Mouse (Mus musculus): ENCODE measurements at regions not wholly inside any gene's neighbourhood (a gene's known extent, or its start where the extent isn't known, plus 50 kb on each side); places are given as distances from the start of the nearest gene placed in this dataset.

DNA sequence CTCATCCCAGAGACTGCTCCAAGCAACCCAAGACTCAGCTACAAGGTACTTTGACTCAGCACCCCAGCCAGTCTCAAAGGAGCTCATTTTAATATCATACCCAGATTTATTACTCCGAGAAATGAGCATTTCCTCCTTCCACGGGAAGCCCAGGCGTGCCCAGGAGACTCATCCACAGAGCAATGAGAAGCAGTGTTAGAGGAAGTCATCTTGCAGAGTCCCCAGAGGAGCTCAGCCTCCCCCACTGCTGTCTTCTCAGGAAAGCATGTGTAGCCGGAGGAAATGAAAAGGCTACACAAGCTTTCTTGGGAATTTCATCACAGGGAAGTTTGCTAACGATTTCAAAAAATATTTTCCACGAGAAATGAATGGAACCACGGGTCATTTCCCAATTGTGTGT is 141.8 kb downstream of the Hlx start:
- no peak for ATAC-seq
- H3K36me3 ChIP-seq (ENCODE audit: control insufficient read depth, insufficient read depth), result no peaks in the 10 kb centered on the region
- H3K4me1 ChIP-seq (replicated peaks; ENCODE audit: control insufficient read depth, insufficient read depth, low read length), result no peaks in the 10 kb centered on the region
- TF ChIP-seq CTCF (IDR thresholded peaks at IDR 0.05; ENCODE audit: low read depth), result no peak
- no peaks in the 10 kb centered on the region for H3K9me3 ChIP-seq (ENCODE audit: control insufficient read depth)
- H3K4me2 ChIP-seq (replicated peaks; ENCODE audit: low read depth), result no peak overlapping the region
- no peak overlapping the region for H3K4me3 ChIP-seq (ENCODE audit: low read depth, low read length)
- H3K9ac ChIP-seq (ENCODE audit: low read depth, low read length), result no peak overlapping the region
- no peaks in the 10 kb centered on the region for H3K27me3 ChIP-seq (replicated peaks; ENCODE audit: control insufficient read depth, insufficient read depth, low read length)
- H3K27ac ChIP-seq (ENCODE audit: low read depth, low read length), result no peak overlapping the region
- 62% methylated on average over 7 of the region's 7 CpGs for WGBS

DNA sequence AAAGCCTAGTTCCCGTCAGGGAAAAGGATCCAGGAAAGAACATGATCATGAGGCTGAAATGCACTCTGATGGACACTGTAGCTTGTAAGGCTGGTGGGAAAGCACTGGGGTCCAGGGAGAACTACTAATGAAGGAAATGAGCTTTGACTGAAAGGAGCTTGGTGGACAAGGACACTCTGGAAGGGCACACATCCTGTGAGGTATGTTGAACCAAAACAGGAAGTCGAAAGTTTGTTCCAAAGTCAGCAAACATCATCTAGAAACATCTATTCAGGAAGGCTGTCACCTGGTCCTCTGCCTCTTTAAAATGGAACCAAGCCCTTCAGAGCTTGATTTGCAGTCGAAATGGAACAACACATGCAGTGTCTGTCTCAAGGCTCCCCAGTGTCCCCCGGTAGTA is 143.1 kb downstream of the Hlx start:
- Histone ChIP-seq H3K27me3 (replicated peaks; ENCODE audit: control insufficient read depth, insufficient read depth, low read length) (no peaks in the 10 kb centered on the region), H3K4me1 (replicated peaks; ENCODE audit: control insufficient read depth, insufficient read depth, low read length) (no peaks in the 10 kb centered on the region), H3K36me3 (ENCODE audit: control insufficient read depth, insufficient read depth) (no peaks in the 10 kb centered on the region), H3K9me3 (ENCODE audit: control insufficient read depth) (no peaks in the 10 kb centered on the region), H3K4me2 (replicated peaks; ENCODE audit: low read depth) (no peak overlapping the region), H3K27ac (ENCODE audit: low read depth, low read length) (no peak overlapping the region), H3K4me3 (ENCODE audit: low read depth, low read length) (no peak overlapping the region), H3K9ac (ENCODE audit: low read depth, low read length) (no peak overlapping the region)
- WGBS, result 57% methylated on average over 4 of the region's 4 CpGs
- no peak for TF ChIP-seq CTCF (IDR thresholded peaks at IDR 0.05; ENCODE audit: low read depth)
- no peak for ATAC-seq

DNA sequence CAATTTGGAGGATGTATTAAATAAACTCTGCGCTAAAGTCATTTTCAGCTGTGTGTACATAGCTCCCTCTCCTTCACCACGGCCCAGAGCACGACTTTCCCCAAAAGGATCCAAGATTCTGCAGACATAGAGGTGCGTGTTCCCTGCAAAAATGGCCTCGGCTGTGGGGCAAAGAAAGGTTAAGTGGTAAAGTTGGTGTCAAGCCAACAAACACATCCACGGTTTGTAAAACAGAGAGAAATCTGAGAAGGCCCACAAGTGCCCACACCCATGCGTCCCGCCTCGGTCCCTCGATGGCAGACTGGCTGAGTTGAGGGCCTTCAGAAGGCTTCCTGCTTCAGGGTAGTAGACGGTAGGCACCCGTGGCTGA is 147.9 kb downstream of the Hlx start:
- Histone ChIP-seq H3K36me3 (ENCODE audit: control insufficient read depth, insufficient read depth) (no peaks in the 10 kb centered on the region), H3K9me3 (ENCODE audit: control insufficient read depth) (no peaks in the 10 kb centered on the region), H3K4me1 (replicated peaks; ENCODE audit: control insufficient read depth, insufficient read depth, low read length) (no peaks in the 10 kb centered on the region; the same call in 1 of the 2 replicates), H3K27ac (ENCODE audit: low read depth, low read length) (no peak overlapping the region; the same call in 1 of the 2 replicates), H3K4me3 (ENCODE audit: low read depth, low read length) (no peak overlapping the region), H3K4me2 (replicated peaks; ENCODE audit: low read depth) (no peak overlapping the region), H3K27me3 (replicated peaks; ENCODE audit: control insufficient read depth, insufficient read depth, low read length) (no peaks in the 10 kb centered on the region), H3K9ac (ENCODE audit: low read depth, low read length) (no peak overlapping the region)
- no peak for TF ChIP-seq CTCF (IDR thresholded peaks at IDR 0.05; ENCODE audit: low read depth)
- WGBS, result 54% methylated on average over 12 of the region's 12 CpGs
- ATAC-seq, result no peak

GRCm38 (mm10) chr1:184583751-184584504 is 148.5 kb downstream of the Hlx start:
- H3K4me1 ChIP-seq (replicated peaks; ENCODE audit: control insufficient read depth, insufficient read depth, low read length), result no peaks in the 10 kb centered on the region; the same call in 1 of the 2 replicates
- H3K9ac ChIP-seq (ENCODE audit: low read depth, low read length), result no peak overlapping the region
- H3K4me2 ChIP-seq (replicated peaks; ENCODE audit: low read depth), result no peak overlapping the region
- H3K36me3 ChIP-seq (ENCODE audit: control insufficient read depth, insufficient read depth), result no peaks in the 10 kb centered on the region
- H3K4me3 ChIP-seq (ENCODE audit: low read depth, low read length), result no peak overlapping the region
- H3K27ac ChIP-seq (ENCODE audit: low read depth, low read length), result no peak overlapping the region
- H3K9me3 ChIP-seq (ENCODE audit: control insufficient read depth), result no peaks in the 10 kb centered on the region
- no peak for ATAC-seq
- 58% methylated on average over 6 of the region's 6 CpGs for WGBS
- no peak for TF ChIP-seq CTCF (IDR thresholded peaks at IDR 0.05; ENCODE audit: low read depth)
- H3K27me3 ChIP-seq (replicated peaks; ENCODE audit: control insufficient read depth, insufficient read depth, low read length), result no peaks in the 10 kb centered on the region

DNA sequence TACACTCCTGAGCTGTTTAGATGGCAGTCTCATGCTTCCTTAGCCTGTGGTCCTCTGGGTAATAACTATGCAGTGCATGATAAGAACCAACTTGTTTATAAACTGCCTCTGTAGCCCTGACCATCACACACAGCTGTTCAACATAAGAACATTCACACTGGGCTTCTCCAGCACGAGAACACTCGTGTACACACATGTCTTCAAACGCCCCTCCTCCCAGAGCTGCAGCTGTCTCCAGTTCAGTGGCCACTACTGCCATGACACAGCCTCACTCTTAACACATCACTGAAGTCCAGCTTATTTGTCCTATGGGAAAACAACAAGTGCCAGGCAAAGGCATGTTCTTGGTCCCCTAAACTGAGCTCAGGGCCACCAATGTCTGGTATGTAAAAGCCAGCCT is 152.9 kb downstream of the Hlx start:
- H3K4me2 ChIP-seq (replicated peaks; ENCODE audit: low read depth), result no peak overlapping the region
- no peak for TF ChIP-seq CTCF (IDR thresholded peaks at IDR 0.05; ENCODE audit: low read depth)
- no peaks in the 10 kb centered on the region for H3K9me3 ChIP-seq (ENCODE audit: control insufficient read depth)
- no peak overlapping the region for H3K27ac ChIP-seq (ENCODE audit: low read depth, low read length)
- H3K36me3 ChIP-seq (ENCODE audit: control insufficient read depth, insufficient read depth), result no peaks in the 10 kb centered on the region
- ATAC-seq, result no peak
- WGBS, result 56% methylated on average over 3 of the region's 3 CpGs
- H3K27me3 ChIP-seq (replicated peaks; ENCODE audit: control insufficient read depth, insufficient read depth, low read length), result no peaks in the 10 kb centered on the region
- no peak overlapping the region for H3K9ac ChIP-seq (ENCODE audit: low read depth, low read length)
- H3K4me1 ChIP-seq (replicated peaks; ENCODE audit: control insufficient read depth, insufficient read depth, low read length), result no peaks in the 10 kb centered on the region; the same call in 1 of the 2 replicates
- no peak overlapping the region for H3K4me3 ChIP-seq (ENCODE audit: low read depth, low read length)

- Histone ChIP-seq H3K4me1 (replicated peaks; ENCODE audit: control insufficient read depth, insufficient read depth, low read length) (no peaks in the 10 kb centered on the region; the same call in 1 of the 2 replicates), H3K4me3 (ENCODE audit: low read depth, low read length) (no peak overlapping the region), H3K27ac (ENCODE audit: low read depth, low read length) (no peak overlapping the region), H3K36me3 (ENCODE audit: control insufficient read depth, insufficient read depth) (no peaks in the 10 kb centered on the region), H3K9ac (ENCODE audit: low read depth, low read length) (no peak overlapping the region), H3K9me3 (ENCODE audit: control insufficient read depth) (no peaks in the 10 kb centered on the region), H3K4me2 (replicated peaks; ENCODE audit: low read depth) (no peak overlapping the region), H3K27me3 (replicated peaks; ENCODE audit: control insufficient read depth, insufficient read depth, low read length) (no peaks in the 10 kb centered on the region)
- no peak for ATAC-seq
- 64% methylated on average over 7 of the region's 7 CpGs for WGBS
- TF ChIP-seq CTCF (IDR thresholded peaks at IDR 0.05; ENCODE audit: low read depth), result no peak
Measured at GRCm38 (mm10) chr1:184576527-184576926, 155.9 kb downstream of the Hlx start.

Data from intestine, postnatal 0 days (tissue).